Mouse (Mus musculus) G1E (cell line): ENCODE results near the gene Acbd6.

Experiments
- CTCF ChIP-seq: IDR thresholded peaks from 2 replicates; pipeline ENCODE4 v1.5.1; 2012; ENCODE audit warnings: low read depth, low read length, inconsistent platforms, mixed read lengths
- GATA1 ChIP-seq: IDR thresholded peaks from 2 replicates; pipeline ENCODE4 v1.6.1; 2012; ENCODE audit warnings: borderline replicate concordance, low read length, inconsistent platforms, mixed read lengths
- POLR2AphosphoS5 ChIP-seq: IDR thresholded peaks from 2 replicates; pipeline ENCODE4 v1.6.1; 2012; ENCODE audit warnings: low read depth, low read length, inconsistent platforms; ENCODE audit not compliant: insufficient replicate concordance
- TAL1 ChIP-seq: conservative IDR thresholded peaks from 2 replicates; pipeline ENCODE4 v1.6.1; 2012; ENCODE audit warnings: low read depth, low read length, inconsistent platforms, mixed read lengths

GRCm38 (mm10) chr1:155737017-155737808 is 179.3 kb downstream of the Acbd6 start:
- TF ChIP-seq CTCF (no peak), POLR2AphosphoS5 (no peak), GATA1 (no peak), TAL1 (no peak)
